Mouse (Mus musculus) layer of hippocampus, adult 2 months (tissue): ENCODE measurements around the gene Nmnat2. TPM values are rescaled to one million over a fixed set of nuclear protein-coding genes. Genes with fewer than 3 reads are reported as not detected.

Experiments
- DNase-seq, 2 experiments: peaks; one replicate each; pipeline ENCODE4 v3.0.0; 2022; ENCODE audit warnings: low spot score in 2 of 2
- H3K27ac ChIP-seq: fragments of 200-600 bp; 2 replicates; pipeline ENCODE4 v1.8.1; 2022
- H3K4me3 ChIP-seq: fragments of 200-600 bp; 2 replicates; pipeline ENCODE4 v1.8.1; 2022; ENCODE audit warnings: mild to moderate bottlenecking
- CTCF ChIP-seq: fragments of 200-600 bp; conservative IDR thresholded peaks from 2 replicates; pipeline ENCODE4 v1.8.1; 2022; ENCODE audit warnings: antibody characterized with exemption, mild to moderate bottlenecking, moderate library complexity
- total RNA-seq, 2 experiments: library from RNA; stranded (reverse); gene quantifications; 2 replicates each; pipeline ENCODE4 v1.2.3; 2021

Gene Nmnat2
- total RNA-seq, 2 experiments from 2014 or later, result 133 to 141 TPM

DNA sequence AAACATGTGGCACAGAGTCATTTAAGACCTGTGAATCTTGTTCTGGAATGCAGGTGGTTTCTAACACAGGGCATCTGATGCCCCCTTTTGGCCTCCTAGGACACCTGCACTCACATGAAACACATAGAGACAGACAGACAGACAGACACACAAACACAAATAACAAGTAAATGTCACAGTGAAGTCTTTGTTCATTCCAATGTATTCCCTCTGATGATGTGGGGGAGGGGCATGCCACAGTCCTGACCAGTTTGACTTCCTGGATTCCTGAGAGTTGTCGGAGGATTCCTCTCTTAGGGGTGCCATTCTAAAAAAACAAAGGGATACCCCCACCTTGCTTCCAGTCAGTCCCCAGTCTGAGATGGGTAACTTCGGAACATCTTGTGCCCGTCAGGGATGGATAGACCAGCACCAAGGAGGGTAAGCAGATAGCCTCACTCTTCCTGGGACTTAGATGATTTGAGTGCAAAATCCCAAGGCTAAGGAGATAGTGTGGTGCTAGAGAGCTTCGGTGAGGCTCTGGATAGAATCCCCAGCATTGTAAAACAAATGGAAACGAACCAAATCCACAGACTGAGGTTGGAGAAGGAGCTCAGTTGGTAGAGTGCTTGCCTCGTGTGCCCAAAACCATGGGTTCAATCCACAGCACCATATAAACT is 142.4 kb downstream of the Nmnat2 start:
- Histone ChIP-seq H3K27ac (no peak overlapping the region), H3K4me3 (no peak overlapping the region)
- no peak for TF ChIP-seq CTCF
- DNase-seq, result no peak

DNA sequence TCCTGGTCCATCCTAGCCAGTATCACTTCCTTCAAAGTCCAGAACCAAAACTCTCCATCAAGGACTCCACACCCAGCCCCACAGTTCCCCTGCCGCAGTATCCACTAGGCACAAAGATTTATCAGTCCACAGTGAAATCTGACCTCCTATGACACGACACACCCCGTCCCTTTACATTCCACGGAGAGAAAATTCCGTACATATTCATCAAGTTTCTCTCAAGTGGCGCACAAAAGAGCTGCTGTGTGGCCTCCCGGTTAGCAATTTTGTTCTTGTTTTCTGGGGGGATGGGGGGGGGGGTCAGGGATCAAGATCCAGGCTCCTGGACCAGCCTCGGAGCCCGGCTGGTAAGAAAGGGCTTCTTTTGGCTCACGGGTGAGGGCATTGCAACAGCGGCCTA is 143.8 kb downstream of the Nmnat2 start:
- Histone ChIP-seq H3K27ac (no peak overlapping the region), H3K4me3 (no peak overlapping the region)
- TF ChIP-seq CTCF, result no peak
- DNase-seq, result no peak

DNA sequence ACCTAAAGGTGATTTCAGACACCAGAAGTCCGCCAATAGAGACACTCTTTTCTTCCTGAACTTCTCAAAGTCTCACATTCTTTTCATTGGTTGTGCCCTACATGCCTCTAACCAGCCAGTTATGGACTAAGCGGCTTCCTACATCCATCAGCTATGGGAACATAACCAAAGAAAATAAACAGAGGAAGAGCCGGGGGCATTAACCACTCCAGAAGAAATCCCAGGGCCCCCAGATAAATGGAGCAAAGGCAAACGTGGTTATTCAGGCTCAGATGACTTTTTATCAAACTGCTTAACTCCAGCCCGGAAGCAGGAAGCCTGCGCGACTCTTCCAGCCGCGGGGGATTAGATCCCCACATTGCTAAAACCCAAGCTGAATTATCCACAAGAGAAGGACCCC is 146.1 kb downstream of the Nmnat2 start:
- Histone ChIP-seq H3K27ac (no peak overlapping the region), H3K4me3 (no peak overlapping the region)
- DNase-seq, result no peak
- no peak for TF ChIP-seq CTCF

DNA sequence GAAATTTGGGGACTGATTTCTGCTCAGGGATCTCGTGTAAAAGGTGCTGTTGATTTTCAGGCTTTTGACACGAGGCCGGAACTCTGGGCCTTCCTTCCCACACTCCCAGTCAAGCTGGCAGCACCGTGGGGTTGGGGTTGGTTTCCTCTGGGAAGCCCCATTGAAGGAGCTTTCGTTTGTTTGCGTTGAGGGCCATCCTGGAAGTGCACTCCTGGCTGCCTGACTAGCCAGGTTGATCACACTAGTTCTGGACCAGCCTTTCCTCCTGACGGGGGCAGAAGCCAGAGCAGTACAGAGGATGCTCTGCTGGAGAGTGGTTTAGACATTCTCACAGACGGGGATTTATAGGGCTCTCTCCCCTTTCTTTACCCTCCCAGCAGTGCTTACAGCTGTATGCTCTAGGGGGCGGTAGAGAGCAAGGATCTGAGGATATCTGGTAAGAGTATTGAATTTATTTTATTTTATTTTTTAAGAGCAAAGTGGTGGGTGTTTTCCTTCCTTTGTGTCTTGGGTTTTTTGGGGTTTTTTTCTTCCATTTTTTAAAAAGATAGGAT is 146.6 kb downstream of the Nmnat2 start:
- Histone ChIP-seq H3K4me3 (no peak overlapping the region), H3K27ac (no peak overlapping the region)
- DNase-seq, result peak; percentile 39 to 71
- peak; percentile 96 for TF ChIP-seq CTCF

DNA sequence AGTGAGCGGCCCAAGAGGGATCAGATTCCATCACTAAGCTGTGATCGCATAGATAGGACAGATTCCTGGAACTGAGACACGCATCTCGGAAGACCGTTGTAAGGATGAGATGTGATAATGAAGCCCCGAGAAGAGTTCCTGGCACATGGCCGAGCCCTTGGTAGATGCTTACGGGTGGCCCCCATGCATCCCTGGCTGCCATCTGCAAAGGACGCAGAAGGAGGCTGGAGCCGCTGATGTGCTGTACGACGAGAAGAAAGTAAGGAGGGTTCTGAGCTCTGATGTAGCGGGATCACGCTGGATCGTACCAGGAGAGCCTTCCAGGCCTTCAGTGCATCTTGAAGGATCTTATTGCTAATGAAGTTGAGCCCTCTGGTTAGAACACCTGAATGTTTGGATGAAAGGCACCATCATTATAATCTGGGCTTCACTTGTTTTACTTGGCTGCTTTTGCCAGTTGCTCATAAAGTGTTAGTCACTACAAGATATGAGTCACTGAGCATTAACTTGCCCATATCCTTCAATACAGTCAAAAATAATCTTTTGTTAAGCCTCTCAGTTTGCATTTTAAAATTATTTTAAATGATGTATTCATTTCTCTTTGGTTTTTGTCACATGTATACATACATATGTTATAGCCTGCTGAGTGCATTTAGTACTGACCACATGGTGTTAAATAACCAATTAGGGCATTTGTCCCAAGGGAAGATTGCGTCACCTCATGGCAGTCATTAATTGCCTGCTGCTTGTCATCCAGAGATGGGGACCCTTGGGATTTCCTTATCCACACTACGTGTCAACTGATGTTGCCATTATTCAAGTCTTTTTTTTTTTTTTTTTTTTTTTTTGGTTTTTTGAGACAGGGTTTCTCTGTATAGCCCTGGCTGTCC is 147.7 kb downstream of the Nmnat2 start:
- no peak for TF ChIP-seq CTCF
- Histone ChIP-seq H3K4me3 (no peak overlapping the region), H3K27ac (no peak overlapping the region)
- DNase-seq, result no peak

DNA sequence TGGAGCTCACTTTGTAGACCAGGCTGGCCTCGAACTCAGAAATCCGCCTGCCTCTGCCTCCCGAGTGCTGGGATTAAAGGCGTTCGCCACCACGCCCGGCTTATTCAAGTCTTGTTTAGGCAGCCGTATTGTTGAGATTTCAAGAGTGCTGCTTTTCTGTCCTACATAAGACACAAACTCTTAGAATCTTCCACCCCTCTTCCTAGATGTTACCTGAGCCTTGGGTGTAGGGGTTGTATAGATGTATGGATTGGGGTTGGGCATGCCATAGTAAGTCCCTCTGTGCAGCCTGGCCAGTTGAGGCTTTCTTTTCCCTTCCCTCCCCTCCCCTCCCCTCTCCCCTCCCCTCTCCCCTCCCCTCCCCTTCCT is 148.4 kb downstream of the Nmnat2 start:
- no peak for TF ChIP-seq CTCF
- DNase-seq, result no peak

DNA sequence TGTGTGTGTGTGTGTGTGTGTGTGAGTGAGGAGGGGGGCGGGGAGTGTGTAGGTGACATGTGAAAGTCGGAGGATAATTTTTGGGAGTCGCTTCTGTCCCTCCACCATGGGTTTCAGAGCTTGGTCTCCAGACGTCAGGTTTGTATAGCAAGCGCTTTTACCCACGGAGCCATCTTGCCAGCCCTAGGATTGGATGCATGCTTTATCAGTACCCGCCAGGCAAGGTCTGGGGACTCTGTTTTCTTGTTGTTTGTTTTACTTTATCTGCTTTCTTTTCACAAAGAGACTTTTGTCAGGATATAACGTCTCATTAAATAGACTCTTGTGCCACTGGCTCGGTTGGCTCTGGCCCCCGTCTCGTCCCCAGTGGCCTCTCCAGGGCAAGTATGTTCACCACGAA is 150.0 kb downstream of the Nmnat2 start:
- Histone ChIP-seq H3K27ac (no peak overlapping the region), H3K4me3 (no peak overlapping the region)
- no peak for TF ChIP-seq CTCF
- DNase-seq, result no peak

More for the DNA sequence above, 148.4 kb downstream of the Nmnat2 start:
- no peak overlapping the region for H3K27ac ChIP-seq
- no peak overlapping the region for H3K4me3 ChIP-seq

DNA sequence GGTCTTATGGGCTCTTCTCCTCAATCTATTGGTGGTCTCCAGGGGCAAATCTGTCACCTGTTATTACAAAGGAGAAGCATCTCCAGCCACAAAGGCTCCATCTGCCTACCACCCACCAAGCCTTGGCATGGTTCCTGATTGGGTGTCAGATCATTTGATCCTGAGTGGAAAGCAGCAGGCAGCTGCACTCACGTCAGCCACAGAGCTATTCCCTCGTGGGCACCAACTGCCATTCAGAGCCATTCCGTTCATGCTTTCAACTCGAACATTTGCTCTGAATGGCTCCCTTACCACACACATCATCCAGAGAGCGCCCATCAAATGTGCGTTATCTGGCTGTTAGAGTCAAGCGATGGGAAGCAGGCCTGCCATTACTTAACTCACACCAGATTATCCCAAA is 153.1 kb downstream of the Nmnat2 start:
- DNase-seq, result peak; percentile 69 to 72
- no peak for TF ChIP-seq CTCF
- H3K4me3 ChIP-seq, result no peak overlapping the region
- 0 out of 2 replicates have a peak overlapping the region, but pooled peaks have one; percentile 39 for H3K27ac ChIP-seq

DNA sequence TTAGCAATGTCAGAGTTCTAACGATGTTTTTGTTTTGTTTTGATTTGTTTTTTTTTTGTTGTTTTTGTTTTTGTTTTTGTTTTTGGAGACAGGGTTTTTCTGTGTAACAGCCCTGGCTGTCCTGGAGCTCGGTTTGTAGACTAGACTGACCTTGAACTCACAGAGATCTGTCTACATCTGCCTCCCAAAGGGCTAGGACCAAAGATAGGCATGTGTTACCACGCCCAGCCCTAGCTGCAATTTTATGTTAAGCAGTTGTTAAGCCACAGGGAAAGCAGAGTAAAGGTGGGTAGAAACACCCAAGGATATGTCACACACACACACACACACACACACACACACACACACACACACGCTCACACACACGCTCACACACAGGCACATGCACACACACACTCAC is 154.6 kb downstream of the Nmnat2 start:
- DNase-seq, result no peak
- no peak for TF ChIP-seq CTCF
- H3K27ac ChIP-seq, result no peak overlapping the region
- H3K4me3 ChIP-seq, result no peak overlapping the region

DNA sequence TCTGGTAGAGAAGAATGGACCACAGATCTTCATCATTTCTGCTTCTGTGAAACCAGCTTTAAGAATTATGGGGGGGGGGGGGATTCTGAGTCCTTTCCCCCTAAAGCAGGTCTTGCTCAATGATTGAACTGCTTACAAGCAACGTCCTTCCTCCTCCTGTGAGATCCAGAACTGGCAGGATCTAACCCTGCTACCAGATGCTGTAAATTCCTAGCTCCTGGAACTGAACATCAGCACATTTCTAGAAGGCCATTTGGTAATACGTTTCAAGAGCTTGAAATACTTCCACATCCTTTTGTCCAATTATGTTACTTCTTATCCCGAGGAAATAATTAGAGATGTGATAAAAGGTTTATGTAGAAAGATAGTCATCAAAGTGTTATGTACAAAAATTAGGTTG is 155.0 kb downstream of the Nmnat2 start:
- TF ChIP-seq CTCF, result no peak
- no peak overlapping the region for H3K4me3 ChIP-seq
- H3K27ac ChIP-seq, result no peak overlapping the region
- no peak for DNase-seq

DNA sequence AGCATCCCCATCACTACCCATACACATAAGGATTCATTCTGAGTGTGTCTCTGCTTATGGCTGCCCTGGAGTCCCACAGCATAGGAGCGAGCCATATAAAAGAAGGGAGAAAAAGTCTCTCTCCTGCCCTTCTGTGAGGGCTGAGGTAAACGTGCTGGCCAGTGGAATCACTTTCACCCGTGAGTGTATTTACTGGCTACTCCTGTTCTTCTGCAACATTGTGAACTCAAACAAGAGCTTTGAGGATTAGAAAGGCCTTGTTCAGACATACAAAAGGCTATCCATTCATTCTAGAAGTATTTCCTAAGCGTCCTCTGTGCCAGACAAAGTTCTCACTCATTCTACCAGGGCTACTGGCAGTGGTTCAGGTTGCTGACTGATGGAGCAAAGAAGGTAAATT is 156.8 kb downstream of the Nmnat2 start:
- DNase-seq, result no peak
- Histone ChIP-seq H3K27ac (no peak overlapping the region), H3K4me3 (no peak overlapping the region)
- TF ChIP-seq CTCF, result no peak

DNA sequence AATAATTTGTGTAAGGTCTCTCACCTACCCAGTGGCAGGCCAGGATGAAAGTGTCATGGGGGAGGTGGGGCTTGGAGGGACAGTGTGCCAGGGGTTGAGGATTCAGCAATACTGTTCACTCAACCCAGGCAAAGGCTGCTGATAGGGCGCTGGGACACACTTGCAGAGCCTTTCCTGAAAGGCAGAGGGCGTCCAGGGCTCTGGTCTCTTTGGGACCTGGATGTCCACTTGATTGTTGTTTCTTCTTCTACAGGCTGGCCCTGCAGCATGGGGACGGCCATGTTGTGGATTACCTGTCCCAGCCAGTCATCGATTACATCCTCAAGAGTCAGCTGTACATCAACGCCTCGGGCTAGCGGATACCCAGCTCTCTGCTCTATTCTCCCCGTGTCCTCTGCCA is 160.5 kb downstream of the Nmnat2 start:
- DNase-seq, result no peak
- Histone ChIP-seq H3K27ac (no peak overlapping the region), H3K4me3 (no peak overlapping the region)
- TF ChIP-seq CTCF, result peak; percentile 51

DNA sequence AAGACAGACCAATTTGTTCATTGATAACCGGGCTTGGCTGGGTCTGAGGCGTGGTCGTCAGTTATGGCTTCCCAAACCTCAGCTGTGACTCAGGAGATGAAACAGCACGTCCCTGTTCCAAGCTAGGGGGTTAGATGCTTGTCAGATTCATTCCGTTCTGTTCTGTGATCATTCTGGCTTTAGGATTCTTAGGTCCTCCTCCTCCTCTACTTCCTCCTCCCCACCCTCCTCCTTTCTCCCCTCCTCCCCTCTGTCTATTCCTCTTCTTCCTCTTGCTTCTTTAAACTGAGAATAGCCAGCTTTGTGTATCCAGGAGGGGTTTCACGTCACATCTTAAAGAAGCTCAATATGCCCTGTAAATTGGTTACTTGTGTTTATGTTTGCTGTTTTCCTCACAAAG is 165.8 kb downstream of the Nmnat2 start:
- Histone ChIP-seq H3K27ac (no peak overlapping the region), H3K4me3 (no peak overlapping the region)
- DNase-seq, result no peak
- no peak for TF ChIP-seq CTCF

DNA sequence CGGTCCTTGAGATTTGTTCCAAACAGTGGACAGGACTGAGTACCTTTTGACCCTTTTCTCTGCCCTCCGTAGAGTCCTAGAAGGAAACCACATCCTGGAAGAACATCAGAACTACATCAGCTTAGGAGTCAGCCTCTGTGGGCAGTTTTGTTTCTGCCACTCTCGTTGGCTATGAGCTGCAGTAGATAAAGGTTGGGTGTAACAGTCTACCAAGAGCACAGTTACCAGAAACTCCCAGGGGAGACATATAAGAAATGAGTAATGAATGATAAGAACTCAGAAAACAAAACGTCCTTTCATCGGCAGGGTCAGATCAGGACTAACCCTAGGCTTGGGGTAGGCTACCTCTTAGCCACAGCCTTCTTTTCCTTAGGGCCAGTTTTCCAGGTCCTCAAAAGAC is 166.5 kb downstream of the Nmnat2 start:
- TF ChIP-seq CTCF, result no peak
- no peak for DNase-seq
- Histone ChIP-seq H3K27ac (no peak overlapping the region), H3K4me3 (no peak overlapping the region)
